In genomic region chrX:103355784-103356183, GRCm38 (mm10) we compare ENCODE assay signal across 10 mouse cellular contexts. TPM values are rescaled to one million over a fixed set of nuclear protein-coding genes. Genes with fewer than 3 reads are reported as not detected.
DNase-seq lines count a peak whose midpoint lies in the region; ATAC-seq and TF ChIP-seq lines count a peak whose summit lies in the region.
"Had no signal": no experiment of that assay in that cellular context is flagged by ENCODE, and none has a peak within 500 bp of the region (broad histone marks: within the 10 kb centered on the region; RNA-seq: fewer than 3 reads in every experiment).

No protein-coding gene starts in this region.

- TF ChIP-seq POLR2A in lung, adult 2 months (IDR thresholded peaks at IDR 0.05; ENCODE audit: borderline replicate concordance, extremely low read depth, low read depth, low read length): no peak

- no peaks in the 10 kb centered on the region for H3K9me3 ChIP-seq in forebrain, embryonic 14.5 days (replicated peaks; ENCODE audit: control insufficient read depth, low read length)
- no peaks in the 10 kb centered on the region for H3K9me3 ChIP-seq in limb, embryonic 11.5 days (ENCODE audit: control insufficient read depth, low read length)
- H3K9me3 ChIP-seq in stomach, embryonic 14.5 days (ENCODE audit: control insufficient read depth, low read depth, low read length): no peaks in the 10 kb centered on the region

- DNase-seq in lung, adult 2 months: no peak
- no peak for DNase-seq in lung, postnatal 4 days
- DNase-seq in forebrain, embryonic 14.5 days (ENCODE audit: low spot score): no peak
- DNase-seq in limb, embryonic 11.5 days (ENCODE audit: low spot score): no peak
- DNase-seq in layer of hippocampus, adult 8-10 months (ENCODE audit: low spot score in 2 of 2): no peak
- no peak for DNase-seq in embryo, embryonic 10 days (ENCODE audit: low spot score)

- TF ChIP-seq CTCF in lung, adult 2 months (IDR thresholded peaks at IDR 0.05; ENCODE audit: insufficient read depth, low read length): no peak

- H3K27ac ChIP-seq in forebrain, embryonic 14.5 days (ENCODE audit: low read depth, low read length): no peak overlapping the region
- no peak overlapping the region for H3K27ac ChIP-seq in limb, embryonic 11.5 days (replicated peaks; ENCODE audit: low read depth, low read length)
- H3K27ac ChIP-seq in stomach, embryonic 14.5 days (ENCODE audit: low read length): no peak overlapping the region

- H3K4me1 ChIP-seq in lung, adult 2 months (ENCODE audit: control insufficient read depth, insufficient read depth, low read length): no peaks in the 10 kb centered on the region
- 0 out of 2 replicates have a peak, but pooled peaks cover 2% of the 10 kb centered on the region for H3K4me1 ChIP-seq in forebrain, embryonic 14.5 days (ENCODE audit: control insufficient read depth, insufficient read depth, low read length)
- H3K4me1 ChIP-seq in limb, embryonic 11.5 days (ENCODE audit: control insufficient read depth, insufficient read depth, low read length): no peaks in the 10 kb centered on the region
- H3K4me1 ChIP-seq in stomach, embryonic 14.5 days (ENCODE audit: control insufficient read depth, insufficient read depth, low read length): no peaks in the 10 kb centered on the region

- WGBS in lung, adult 2 months: 46% methylated on average over 5 of the region's 5 CpGs
- WGBS in forebrain, embryonic 14.5 days: 44% methylated on average over 5 of the region's 5 CpGs
- 53% methylated on average over 5 of the region's 5 CpGs for WGBS in limb, embryonic 11.5 days
- WGBS in stomach, embryonic 14.5 days: 39% methylated on average over 5 of the region's 5 CpGs

- no peak overlapping the region for H3K9ac ChIP-seq in forebrain, embryonic 14.5 days (ENCODE audit: low read length)
- H3K9ac ChIP-seq in limb, embryonic 11.5 days (ENCODE audit: low read length): no peak overlapping the region
- no peak overlapping the region for H3K9ac ChIP-seq in stomach, embryonic 14.5 days (replicated peaks; ENCODE audit: low read depth, low read length)

- H3K36me3 ChIP-seq in forebrain, embryonic 14.5 days (ENCODE audit: control insufficient read depth, insufficient read depth, low read length): no peaks in the 10 kb centered on the region
- H3K36me3 ChIP-seq in limb, embryonic 11.5 days (ENCODE audit: control insufficient read depth, insufficient read depth, low read length): no peaks in the 10 kb centered on the region
- no peaks in the 10 kb centered on the region for H3K36me3 ChIP-seq in stomach, embryonic 14.5 days (ENCODE audit: control insufficient read depth, insufficient read depth, low read length)

- peak overlapping the region; percentile 77 for H3K4me3 ChIP-seq in lung, adult 2 months (replicated peaks; ENCODE audit: extremely low read depth, low read depth, low read length)
- peak overlapping the region; percentile 51 for H3K4me3 ChIP-seq in forebrain, embryonic 14.5 days (ENCODE audit: low read depth, low read length)
- peak overlapping the region; percentile 50; the same call in 1 of the 2 replicates for H3K4me3 ChIP-seq in limb, embryonic 11.5 days (ENCODE audit: low read depth, low read length)
- H3K4me3 ChIP-seq in stomach, embryonic 14.5 days (ENCODE audit: low read depth, low read length): peak overlapping the region; percentile 44

- H3K4me2 ChIP-seq in forebrain, embryonic 14.5 days (ENCODE audit: low read length): peak overlapping the region; percentile 58
- no peak overlapping the region for H3K4me2 ChIP-seq in limb, embryonic 11.5 days (ENCODE audit: low read depth, severe bottlenecking)
- H3K4me2 ChIP-seq in stomach, embryonic 14.5 days (replicated peaks; ENCODE audit: low read depth, low read length): peak overlapping the region; percentile 49

- peak; percentile 32 for ATAC-seq in forebrain, embryonic 14.5 days
- no peak for ATAC-seq in limb, embryonic 11.5 days (ENCODE audit: insufficient number of reproducible peaks, low FRiP score, low TSS enrichment, low read depth)
- no peak for ATAC-seq in stomach, embryonic 14.5 days (ENCODE audit: insufficient number of reproducible peaks, insufficient read depth, low FRiP score, low read depth)

- peaks cover 12% of the 10 kb centered on the region; the same call in 1 of the 2 replicates for H3K27me3 ChIP-seq in forebrain, embryonic 14.5 days (replicated peaks; ENCODE audit: control insufficient read depth, insufficient read depth, low read length)
- H3K27me3 ChIP-seq in limb, embryonic 11.5 days (ENCODE audit: control insufficient read depth, insufficient read depth, low read length): peaks cover 18% of the 10 kb centered on the region
- H3K27me3 ChIP-seq in stomach, embryonic 14.5 days (ENCODE audit: control insufficient read depth, insufficient read depth, low read length): 0 out of 2 replicates have a peak, but pooled peaks cover 2% of the 10 kb centered on the region

RNA-seq across cellular contexts. Expression of gene Chic1, which starts 0.5 kb away (rescaled TPM):
- polyA plus RNA-seq in lung, adult 2 months (2012; rRNA removed): 0.34 and 0.50 TPM in 2 replicates
- polyA plus RNA-seq in forebrain, embryonic 14.5 days (2014; fragmentation: Nextera tagmentation; extraction: Ambion mirVana): 3.3 and 4.5 TPM in 2 replicates
- 3.5 and 3.6 TPM in 2 replicates for polyA plus RNA-seq in limb, embryonic 11.5 days (2014; fragmentation: Nextera tagmentation; extraction: Ambion mirVana)
- polyA plus RNA-seq in stomach, embryonic 14.5 days (2014; fragmentation: Nextera tagmentation; extraction: Ambion mirVana): 5.1 and 5.8 TPM in 2 replicates
- 10 to 100 TPM; 18.3 to 24.2 (median 23.2) TPM for total RNA-seq in layer of hippocampus, adult 8-10 months (2022)

RNA-seq across cellular contexts. Expression of gene Cdx4, which starts 34.6 kb away (rescaled TPM):
- not detected in 2 replicates for polyA plus RNA-seq in lung, adult 2 months (2012; rRNA removed)
- not detected in 2 replicates for polyA plus RNA-seq in forebrain, embryonic 14.5 days (2014; fragmentation: Nextera tagmentation; extraction: Ambion mirVana)
- 0.10 TPM in 1 of 2 replicates, not detected in the other for polyA plus RNA-seq in limb, embryonic 11.5 days (2014; fragmentation: Nextera tagmentation; extraction: Ambion mirVana)
- polyA plus RNA-seq in stomach, embryonic 14.5 days (2014; fragmentation: Nextera tagmentation; extraction: Ambion mirVana): not detected in 2 replicates
- total RNA-seq in layer of hippocampus, adult 8-10 months (2022): not detected
- total RNA-seq: common myeloid progenitor, adult 5-6 weeks had no signal
- polyA plus RNA-seq: large intestine, adult 2 months; thymus, adult 2 months had no signal

RNA-seq across cellular contexts. Expression of gene Tsx, which starts 58.5 kb away (rescaled TPM):
- not detected in 2 replicates for polyA plus RNA-seq in lung, adult 2 months (2012; rRNA removed)
- polyA plus RNA-seq in forebrain, embryonic 14.5 days (2014; fragmentation: Nextera tagmentation; extraction: Ambion mirVana): not detected in 2 replicates
- 0.44 TPM in 1 of 2 replicates, not detected in the other for polyA plus RNA-seq in limb, embryonic 11.5 days (2014; fragmentation: Nextera tagmentation; extraction: Ambion mirVana)
- polyA plus RNA-seq in stomach, embryonic 14.5 days (2014; fragmentation: Nextera tagmentation; extraction: Ambion mirVana): 0.32 and 0.87 TPM in 2 replicates
- under 1 TPM in 1 of 4 experiments, not detected in 3; 0.83 TPM for total RNA-seq in layer of hippocampus, adult 8-10 months (2022)
- total RNA-seq: common myeloid progenitor, adult 5-6 weeks had no signal
